Mouse (Mus musculus) spleen, adult 2 months (tissue): ENCODE results near the gene Tbc1d10a.

Source experiments
- CTCF ChIP-seq: fragments of 200-500 bp; IDR thresholded peaks from 2 replicates; pipeline ENCODE4 v1.5.1; 2011; ENCODE audit warnings: mild to moderate bottlenecking, inconsistent platforms; ENCODE audit not compliant: insufficient read depth, insufficient read length, insufficient replicate concordance; ENCODE audit errors: extremely low read depth
- POLR2A ChIP-seq: fragments of 200-500 bp; IDR thresholded peaks from 2 replicates; pipeline ENCODE4 v1.6.1; 2011; ENCODE audit warnings: low read depth, low read length, inconsistent platforms

DNA sequence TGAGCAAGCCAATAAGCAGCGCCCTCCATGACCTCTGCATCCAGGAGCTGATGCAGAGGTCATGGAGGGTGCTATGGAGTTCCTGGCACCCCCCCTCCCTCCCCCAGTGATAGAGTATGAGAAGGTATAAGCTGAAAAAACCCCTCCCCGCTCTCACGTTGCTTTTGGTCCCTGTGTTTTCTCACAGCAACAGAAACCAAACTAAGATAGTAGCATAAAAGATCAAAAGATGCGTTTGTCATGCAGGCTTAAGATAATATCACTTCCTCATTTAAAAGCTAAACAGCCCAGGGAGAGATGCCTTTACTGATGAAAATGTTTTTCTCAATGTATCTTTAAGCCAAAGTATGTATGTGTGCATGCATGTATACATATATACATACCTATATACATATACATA, 60.0 kb downstream of the Tbc1d10a start:
- TF ChIP-seq CTCF (no peak), POLR2A (no peak)
